Mouse (Mus musculus): ENCODE measurements around the gene 5730455P16Rik.
"Not testable (repeated sequence)": the region's sequence is repeated elsewhere in the genome, so short reads cannot be mapped to it uniquely, and the experiment has no call there.

The 5730455P16Rik gene

GRCm38 (mm10) chr11:80379184-80379583, 1.4 kb upstream of the 5730455P16Rik start:
- DNase-seq (ENCODE audit: low spot score): not testable (repeated sequence)

- DNase-seq (ENCODE audit: low spot score): not testable (repeated sequence)
These were observed 726 bp upstream of the 5730455P16Rik start for GRCm38 (mm10) chr11:80378452-80379068.

- no peak for DNase-seq (ENCODE audit: low spot score)
These were observed 1.2 kb downstream of the 5730455P16Rik start for GRCm38 (mm10) chr11:80376651-80377050.

- no peak for DNase-seq (ENCODE audit: low spot score)
These were observed 8.9 kb downstream of the 5730455P16Rik start for GRCm38 (mm10) chr11:80368949-80369348.

- peak; percentile 51 for DNase-seq (ENCODE audit: low spot score)
These were observed 23.0 kb downstream of the 5730455P16Rik start for GRCm38 (mm10) chr11:80354832-80355231.

- DNase-seq (ENCODE audit: low spot score): peak; percentile 95
These were observed 25.9 kb downstream of the 5730455P16Rik start for GRCm38 (mm10) chr11:80351832-80352430.

GRCm38 (mm10) chr11:80342482-80342881, 35.4 kb downstream of the 5730455P16Rik start:
- DNase-seq (ENCODE audit: low spot score): no peak

- DNase-seq (ENCODE audit: low spot score): no peak
These were observed 41.5 kb downstream of the 5730455P16Rik start for GRCm38 (mm10) chr11:80336351-80336730.

- no peak for DNase-seq (ENCODE audit: low spot score)
These were observed 42.1 kb downstream of the 5730455P16Rik start for GRCm38 (mm10) chr11:80335609-80336350.

- peak; percentile 51 for DNase-seq (ENCODE audit: low spot score)
These were observed 45.0 kb downstream of the 5730455P16Rik start for GRCm38 (mm10) chr11:80332709-80333400.

- DNase-seq (ENCODE audit: low spot score): no peak
These were observed 53.2 kb downstream of the 5730455P16Rik start for GRCm38 (mm10) chr11:80324636-80325035.

GRCm38 (mm10) chr11:80323255-80323654, 54.6 kb downstream of the 5730455P16Rik start:
- no peak for DNase-seq (ENCODE audit: low spot score)

GRCm38 (mm10) chr11:80315743-80316639, 61.8 kb downstream of the 5730455P16Rik start:
- DNase-seq (ENCODE audit: low spot score): no peak

- no peak for DNase-seq (ENCODE audit: low spot score)
These were observed 63.9 kb downstream of the 5730455P16Rik start for GRCm38 (mm10) chr11:80313944-80314343.

GRCm38 (mm10) chr11:80313462-80313861, 64.4 kb downstream of the 5730455P16Rik start:
- DNase-seq (ENCODE audit: low spot score): no peak

GRCm38 (mm10) chr11:80312565-80312964, 65.3 kb downstream of the 5730455P16Rik start:
- DNase-seq (ENCODE audit: low spot score): peak; percentile 53

GRCm38 (mm10) chr11:80312049-80312448, 65.8 kb downstream of the 5730455P16Rik start:
- DNase-seq (ENCODE audit: low spot score): no peak

GRCm38 (mm10) chr11:80311271-80311670, 66.6 kb downstream of the 5730455P16Rik start:
- DNase-seq (ENCODE audit: low spot score): no peak
